Mouse (Mus musculus): ENCODE data around the gene Stac2. TPM values are rescaled to one million over a fixed set of nuclear protein-coding genes. Genes with fewer than 3 reads are reported as not detected.

Gene Stac2
- polyA plus RNA-seq, 1 experiment from 2014 or later, result 1.6 TPM

- TF ChIP-seq CTCF (IDR thresholded peaks at IDR 0.05; ENCODE audit: low read depth), result no peak
- no peaks in the 10 kb centered on the region for H3K27me3 ChIP-seq (ENCODE audit: insufficient read depth, low read length)
- H3K4me3 ChIP-seq (replicated peaks; ENCODE audit: low read depth, low read length), result peak overlapping the region; percentile 71
- peak overlapping the region; percentile 81; the same call in 1 of the 2 replicates for H3K9ac ChIP-seq (ENCODE audit: low read depth, low read length)
- 24% methylated on average over 2 of the region's 2 CpGs for WGBS
- H3K4me1 ChIP-seq (replicated peaks; ENCODE audit: insufficient read depth, low read length), result peaks cover 15% of the 10 kb centered on the region
- no peak for ATAC-seq (replicated peaks; ENCODE audit: low FRiP score, low read depth)
- no peaks in the 10 kb centered on the region for H3K9me3 ChIP-seq (replicated peaks; ENCODE audit: low read length)
- H3K27ac ChIP-seq, result no peak overlapping the region
- DNase-seq (ENCODE audit: low spot score), result no peak
- H3K4me2 ChIP-seq (ENCODE audit: low read length), result peak overlapping the region; percentile 96
- H3K36me3 ChIP-seq (ENCODE audit: insufficient read depth, low read length), result peaks cover 15% of the 10 kb centered on the region; the same call in 1 of the 2 replicates
These were observed 32.1 kb downstream of the Stac2 start for GRCm38 (mm10) chr11:98021118-98021517.

GRCm38 (mm10) chr11:98020710-98021109 is 32.6 kb downstream of the Stac2 start:
- no peak overlapping the region for H3K4me3 ChIP-seq (replicated peaks; ENCODE audit: low read depth, low read length)
- ATAC-seq (replicated peaks; ENCODE audit: low FRiP score, low read depth) (no peak), DNase-seq (ENCODE audit: low spot score) (no peak)
- H3K9ac ChIP-seq (ENCODE audit: low read depth, low read length), result no peak overlapping the region
- no peak overlapping the region for H3K27ac ChIP-seq
- peak overlapping the region; percentile 96; the same call in 1 of the 2 replicates for H3K4me2 ChIP-seq (ENCODE audit: low read length)
- H3K27me3 ChIP-seq (ENCODE audit: insufficient read depth, low read length), result no peaks in the 10 kb centered on the region
- 37% methylated on average over 1 of the region's 1 CpGs for WGBS
- H3K4me1 ChIP-seq (replicated peaks; ENCODE audit: insufficient read depth, low read length), result peaks cover 11% of the 10 kb centered on the region
- peak; percentile 12; the same call in 1 of the 2 replicates for TF ChIP-seq CTCF (IDR thresholded peaks at IDR 0.05; ENCODE audit: low read depth)
- H3K36me3 ChIP-seq (ENCODE audit: insufficient read depth, low read length), result peaks cover 19% of the 10 kb centered on the region; the same call in 1 of the 2 replicates
- H3K9me3 ChIP-seq (replicated peaks; ENCODE audit: low read length), result no peaks in the 10 kb centered on the region

GRCm38 (mm10) chr11:98019883-98020610 is 33.2 kb downstream of the Stac2 start:
- no peak for TF ChIP-seq CTCF (IDR thresholded peaks at IDR 0.05; ENCODE audit: low read depth)
- no peak for ATAC-seq (replicated peaks; ENCODE audit: low FRiP score, low read depth)
- Histone ChIP-seq H3K4me1 (replicated peaks; ENCODE audit: insufficient read depth, low read length) (peaks cover 9% of the 10 kb centered on the region), H3K9me3 (replicated peaks; ENCODE audit: low read length) (no peaks in the 10 kb centered on the region), H3K4me2 (ENCODE audit: low read length) (peak overlapping the region; percentile 28), H3K27me3 (ENCODE audit: insufficient read depth, low read length) (no peaks in the 10 kb centered on the region), H3K36me3 (ENCODE audit: insufficient read depth, low read length) (peaks cover 21% of the 10 kb centered on the region), H3K4me3 (replicated peaks; ENCODE audit: low read depth, low read length) (no peak overlapping the region), H3K9ac (ENCODE audit: low read depth, low read length) (no peak overlapping the region), H3K27ac (no peak overlapping the region)
- no peak for DNase-seq (ENCODE audit: low spot score)
- 37% methylated on average over 8 of the region's 8 CpGs for WGBS

- peak; percentile 69 for DNase-seq (ENCODE audit: low spot score)
- WGBS, result 38% methylated on average over 10 of the region's 10 CpGs
- ATAC-seq (replicated peaks; ENCODE audit: low FRiP score, low read depth), result no peak
- Histone ChIP-seq H3K27me3 (ENCODE audit: insufficient read depth, low read length) (no peaks in the 10 kb centered on the region), H3K36me3 (ENCODE audit: insufficient read depth, low read length) (peaks cover 29% of the 10 kb centered on the region), H3K4me2 (ENCODE audit: low read length) (0 out of 2 replicates have a peak overlapping the region, but pooled peaks have one; percentile 18), H3K9me3 (replicated peaks; ENCODE audit: low read length) (no peaks in the 10 kb centered on the region), H3K27ac (no peak overlapping the region), H3K4me1 (replicated peaks; ENCODE audit: insufficient read depth, low read length) (peaks cover 9% of the 10 kb centered on the region), H3K9ac (ENCODE audit: low read depth, low read length) (no peak overlapping the region), H3K4me3 (replicated peaks; ENCODE audit: low read depth, low read length) (no peak overlapping the region)
- peak; percentile 69 for TF ChIP-seq CTCF (IDR thresholded peaks at IDR 0.05; ENCODE audit: low read depth)
These were observed 34.2 kb downstream of the Stac2 start for GRCm38 (mm10) chr11:98018858-98019641.

- no peak for TF ChIP-seq CTCF (IDR thresholded peaks at IDR 0.05; ENCODE audit: low read depth)
- Histone ChIP-seq H3K27me3 (ENCODE audit: insufficient read depth, low read length) (no peaks in the 10 kb centered on the region), H3K4me3 (replicated peaks; ENCODE audit: low read depth, low read length) (no peak overlapping the region), H3K4me2 (ENCODE audit: low read length) (no peak overlapping the region), H3K4me1 (replicated peaks; ENCODE audit: insufficient read depth, low read length) (peaks cover 9% of the 10 kb centered on the region), H3K36me3 (ENCODE audit: insufficient read depth, low read length) (peaks cover 31% of the 10 kb centered on the region), H3K9me3 (replicated peaks; ENCODE audit: low read length) (no peaks in the 10 kb centered on the region), H3K9ac (ENCODE audit: low read depth, low read length) (no peak overlapping the region), H3K27ac (no peak overlapping the region)
- no peak for ATAC-seq (replicated peaks; ENCODE audit: low FRiP score, low read depth)
- DNase-seq (ENCODE audit: low spot score), result no peak
- 53% methylated on average over 6 of the region's 6 CpGs for WGBS
These were observed 35.0 kb downstream of the Stac2 start for GRCm38 (mm10) chr11:98018222-98018621.

GRCm38 (mm10) chr11:98016824-98017223 is 36.4 kb downstream of the Stac2 start:
- Histone ChIP-seq H3K9me3 (replicated peaks; ENCODE audit: low read length) (no peaks in the 10 kb centered on the region), H3K4me2 (ENCODE audit: low read length) (no peak overlapping the region), H3K27me3 (ENCODE audit: insufficient read depth, low read length) (no peaks in the 10 kb centered on the region), H3K4me1 (replicated peaks; ENCODE audit: insufficient read depth, low read length) (peaks cover 9% of the 10 kb centered on the region), H3K36me3 (ENCODE audit: insufficient read depth, low read length) (peaks cover 31% of the 10 kb centered on the region), H3K27ac (no peak overlapping the region), H3K4me3 (replicated peaks; ENCODE audit: low read depth, low read length) (no peak overlapping the region), H3K9ac (ENCODE audit: low read depth, low read length) (no peak overlapping the region)
- DNase-seq (ENCODE audit: low spot score) (no peak), ATAC-seq (replicated peaks; ENCODE audit: low FRiP score, low read depth) (no peak)
- WGBS, result 48% methylated on average over 4 of the region's 4 CpGs
- TF ChIP-seq CTCF (IDR thresholded peaks at IDR 0.05; ENCODE audit: low read depth), result no peak
